Mouse (Mus musculus) kidney, postnatal 10 days (tissue): ENCODE measurements around the gene Gm17416.
A peak's percentile ranks its signal among the peaks of the same experiment; 100 is the strongest.

Source experiments
- DNase-seq: peaks from one replicate; pipeline ENCODE4 v3.0.0; 2021; ENCODE audit warnings: mixed read lengths

Gene Gm17416

GRCm38 (mm10) chr2:152569038-152569437 is at the start of gene Gm17416:
Gene Gm17416, plus strand, starts transcription at chr2:152569338.
- no peak for DNase-seq

DNA sequence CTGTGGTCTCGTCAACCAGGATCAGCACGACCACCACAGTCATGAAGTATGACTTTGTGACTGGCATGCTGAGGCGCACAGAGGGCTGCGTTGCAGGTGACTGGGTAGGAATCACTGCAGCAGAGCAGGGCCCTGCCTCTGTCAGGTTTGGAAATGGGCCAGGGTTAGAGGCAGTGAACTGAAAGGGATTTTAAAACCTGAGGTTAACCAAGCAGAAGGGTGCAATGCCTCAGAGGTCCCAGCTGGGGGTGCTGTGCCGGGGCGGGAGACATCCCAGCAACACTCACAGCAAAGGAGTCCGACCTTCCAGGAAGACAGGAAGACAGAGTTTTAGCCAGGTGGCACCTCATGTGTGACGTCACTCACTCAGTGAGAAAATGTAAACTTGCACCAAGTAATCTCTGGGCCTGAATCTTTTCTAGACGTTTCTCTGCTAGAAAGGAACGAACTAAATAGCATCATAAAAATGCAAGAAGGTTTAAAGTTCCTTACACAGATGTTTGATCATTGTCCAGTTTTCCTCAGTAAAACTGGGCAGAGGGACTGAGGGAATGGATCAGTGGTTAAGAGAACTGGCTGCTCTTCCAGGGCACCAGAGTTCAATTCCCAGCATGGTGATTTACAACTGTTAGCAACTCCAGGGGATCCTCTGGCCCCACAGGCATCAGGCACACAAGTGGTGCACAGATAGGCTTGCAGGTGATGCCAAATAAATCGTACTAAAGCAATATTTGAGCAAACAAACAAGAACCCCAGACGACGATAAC is 29.0 kb upstream of the Gm17416 start, which contains the start of gene Defb29:
Gene Defb29 (minus strand): TSS at position 155 of the 767 bp plus-strand sequence.
- DNase-seq: peak; percentile 69

DNA sequence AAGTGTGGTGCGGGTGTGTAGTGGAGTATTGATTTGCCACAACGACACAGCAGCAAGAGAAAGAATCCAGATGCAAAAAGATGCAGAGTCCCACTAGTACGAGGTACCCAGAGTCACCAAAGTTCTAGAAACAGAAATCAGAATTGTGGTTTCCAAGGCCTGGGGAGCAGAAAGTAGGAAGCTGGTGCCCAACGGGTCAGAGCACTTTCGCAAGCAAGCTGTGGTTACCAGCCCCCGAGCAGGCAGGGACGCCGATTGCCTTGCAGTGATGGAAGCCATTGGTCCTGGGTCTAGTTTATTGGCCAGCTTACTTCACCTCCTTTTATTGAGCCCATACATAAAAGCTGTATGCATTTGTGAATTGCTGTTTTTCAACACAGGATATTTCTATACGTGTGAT is 27.2 kb upstream of the Gm17416 start:
- DNase-seq: no peak

- no peak for DNase-seq
Measured at GRCm38 (mm10) chr2:152542897-152543296, 26.2 kb upstream of the Gm17416 start.

- DNase-seq: peak; percentile 39
Measured at GRCm38 (mm10) chr2:152543478-152543877, 25.7 kb upstream of the Gm17416 start.

DNA sequence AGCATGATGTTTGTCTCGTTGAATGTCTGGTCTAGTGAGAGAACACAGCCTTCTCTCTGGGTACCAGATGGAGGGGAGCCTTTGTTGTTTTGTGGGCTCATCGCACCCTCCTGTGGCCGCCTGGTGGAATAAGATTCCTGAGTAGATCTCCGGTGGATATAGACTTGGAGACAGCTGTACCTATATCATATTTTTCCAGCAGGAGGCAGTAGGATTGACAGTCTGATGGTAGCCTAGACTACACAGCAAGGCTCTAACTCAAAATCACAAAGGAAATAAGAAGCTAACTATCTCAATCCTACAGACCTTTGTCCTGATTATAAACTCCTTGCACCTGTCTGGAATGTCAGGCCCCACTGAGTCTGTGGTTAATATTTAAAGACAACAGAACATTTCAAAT is 24.4 kb upstream of the Gm17416 start:
- peak; percentile 80 for DNase-seq

GRCm38 (mm10) chr2:152548124-152548523 is 21.0 kb upstream of the Gm17416 start:
- no peak for DNase-seq

DNA sequence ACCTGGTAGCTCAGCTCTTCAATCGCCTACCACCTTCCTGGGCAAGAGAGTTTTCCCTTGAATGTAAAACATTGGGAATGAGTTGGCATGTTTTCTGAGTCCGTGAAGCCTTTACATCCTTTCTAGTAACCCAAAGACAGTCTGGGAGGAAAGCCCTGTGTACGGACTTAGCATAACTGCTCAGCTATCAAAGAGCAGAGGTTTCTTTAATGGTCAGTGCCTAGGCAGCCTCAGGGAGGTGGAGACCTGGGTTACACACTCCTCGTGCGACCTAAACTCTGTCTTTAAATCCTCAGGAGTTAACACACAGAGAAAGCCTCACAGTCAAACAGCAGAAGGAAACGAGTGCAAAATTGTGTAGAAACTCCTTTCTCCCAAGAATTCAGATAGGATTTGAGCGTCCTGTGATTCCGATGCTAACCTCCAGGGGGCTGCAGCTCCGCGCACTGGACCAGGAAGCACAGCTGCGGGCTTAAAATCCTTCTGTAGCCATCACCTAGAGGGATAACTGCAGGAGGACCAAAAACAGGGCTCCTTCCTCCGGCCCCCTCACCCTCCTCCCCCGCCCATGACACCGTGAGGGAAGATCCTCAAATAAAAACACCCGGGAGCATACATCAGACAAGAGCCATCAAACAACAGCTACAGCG is 15.2 kb upstream of the Gm17416 start:
- DNase-seq: peak; percentile 84

DNA sequence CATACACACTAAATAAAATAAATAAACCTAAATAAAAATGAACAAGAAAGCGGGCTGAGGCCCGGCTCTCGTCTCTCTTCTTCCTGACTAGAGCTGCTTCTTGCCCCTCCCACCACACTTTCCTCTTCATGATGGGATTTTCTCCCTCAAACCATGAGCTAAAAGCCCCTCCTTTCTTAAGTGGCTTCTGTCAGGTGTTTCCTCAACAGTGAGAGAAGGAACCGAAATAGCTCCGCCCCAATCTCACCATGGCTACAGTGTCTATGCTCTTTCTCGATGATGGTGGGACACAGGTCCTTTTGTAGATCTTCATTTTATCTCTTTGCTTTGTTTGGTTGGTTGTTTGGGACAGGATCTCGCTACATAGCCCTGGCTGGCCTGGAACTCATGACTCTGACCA is 12.5 kb upstream of the Gm17416 start:
- DNase-seq: no peak

GRCm38 (mm10) chr2:152569881-152570280 is 743 bp downstream of the Gm17416 start:
- DNase-seq: no peak

DNA sequence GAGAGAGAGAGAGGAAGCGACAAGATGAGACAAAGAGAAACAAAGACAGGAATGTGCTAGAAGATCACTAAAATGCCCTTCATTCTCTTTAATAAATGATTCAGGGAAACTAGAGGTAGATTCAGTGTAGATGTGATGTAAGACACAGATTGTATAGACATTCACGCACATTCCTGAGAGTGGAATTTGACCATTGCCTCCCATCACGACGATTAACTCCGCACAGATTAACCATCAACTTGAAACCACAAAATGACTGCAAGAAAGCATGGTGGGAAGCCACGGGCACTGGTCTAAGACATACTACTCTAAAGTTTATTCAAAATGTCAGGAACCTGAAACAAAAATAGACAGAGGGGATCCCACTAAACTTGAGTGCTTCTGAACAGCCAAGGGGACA is 1.2 kb downstream of the Gm17416 start:
- peak; percentile 43 for DNase-seq

GRCm38 (mm10) chr2:152572114-152572794 is 3.1 kb downstream of the Gm17416 start, which contains the start of gene Defb21:
Gene Defb21, plus strand, starts transcription at chr2:152572744.
- DNase-seq: peak; percentile 42

GRCm38 (mm10) chr2:152573484-152573883 is 4.3 kb downstream of the Gm17416 start:
- no peak for DNase-seq

DNA sequence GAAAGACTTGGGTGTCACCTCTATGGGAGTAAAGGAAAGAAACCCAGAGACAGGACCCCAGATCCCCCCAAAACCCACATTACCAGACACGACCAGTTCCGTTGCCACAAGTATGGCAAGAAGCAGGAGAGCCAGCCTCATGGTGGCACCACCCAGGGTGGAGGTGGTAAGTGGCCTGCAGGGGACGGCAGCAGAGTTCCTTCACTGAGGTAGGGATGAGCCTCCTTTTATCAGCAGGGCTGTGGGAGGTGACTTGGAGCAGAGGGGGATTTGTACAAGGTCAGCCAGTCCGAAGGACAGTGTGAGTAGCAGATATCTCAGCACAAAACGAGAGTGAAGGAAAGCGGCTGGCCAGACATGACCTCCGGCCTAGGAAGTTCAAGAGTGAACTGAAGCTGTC is 11.0 kb downstream of the Gm17416 start, which contains the start of gene Defb19:
Gene Defb19 (minus strand): TSS at position 206 of the 400 bp plus-strand sequence.
- DNase-seq: no peak

GRCm38 (mm10) chr2:152580612-152581011 is 11.5 kb downstream of the Gm17416 start:
- DNase-seq: no peak

GRCm38 (mm10) chr2:152586926-152587560 is 17.9 kb downstream of the Gm17416 start:
- DNase-seq: peak; percentile 36

GRCm38 (mm10) chr2:152588450-152588849 is 19.3 kb downstream of the Gm17416 start:
- no peak for DNase-seq

DNA sequence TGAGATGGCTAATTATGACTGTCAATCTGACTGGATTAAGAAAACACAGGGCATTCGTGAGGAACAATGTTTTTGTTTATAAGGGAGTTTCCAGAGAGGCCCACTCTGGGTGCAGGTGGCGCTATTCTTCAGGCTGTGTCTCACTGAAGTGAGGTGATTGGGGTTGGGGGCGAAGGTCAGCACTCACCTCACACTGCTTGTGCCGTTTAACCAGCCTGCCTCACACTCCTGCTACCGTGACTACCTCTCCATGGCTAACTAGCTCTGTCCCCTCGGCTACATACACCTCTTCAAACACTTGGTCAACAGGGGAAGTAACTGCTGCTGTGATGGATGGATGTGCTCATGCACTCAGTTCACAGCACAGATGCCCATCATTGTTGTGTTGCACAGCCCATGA is 19.9 kb downstream of the Gm17416 start:
- DNase-seq: peak; percentile 39

GRCm38 (mm10) chr2:152599299-152599698 is 30.2 kb downstream of the Gm17416 start, which contains the start of gene Defb45:
Gene Defb45, minus strand, starts transcription at chr2:152599399.
- no peak for DNase-seq

DNA sequence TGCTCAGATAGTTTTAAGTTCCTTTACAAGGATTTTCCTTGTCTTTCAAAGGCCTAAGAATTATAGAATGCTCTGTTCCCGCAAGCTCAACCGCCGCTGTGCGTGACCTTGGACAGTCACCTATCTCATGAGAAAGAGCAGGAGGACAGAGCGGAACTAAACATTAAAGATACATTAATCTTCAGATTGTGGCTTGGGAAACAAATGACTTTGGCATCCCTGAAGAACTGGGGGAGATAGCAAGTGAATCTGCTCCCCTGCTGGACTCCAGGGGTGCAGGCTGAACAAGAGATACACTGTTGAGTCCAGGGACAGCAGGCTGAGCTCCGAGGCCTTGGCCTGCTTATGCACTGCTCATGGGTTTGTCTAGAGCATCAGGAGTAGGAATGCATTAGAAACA is 30.9 kb downstream of the Gm17416 start:
- DNase-seq: no peak

- DNase-seq: no peak
Measured at GRCm38 (mm10) chr2:152601275-152601960, 32.3 kb downstream of the Gm17416 start.

- peak; percentile 67 for DNase-seq
Measured at GRCm38 (mm10) chr2:152604057-152604456, 34.9 kb downstream of the Gm17416 start, which contains the start of gene Defb36. Gene Defb36, plus strand, starts transcription at chr2:152604327.
